Mouse (Mus musculus) liver, adult 2 months (tissue): ENCODE results near the gene Smc4.

Experiments
- CTCF ChIP-seq: fragments of 200-500 bp; IDR thresholded peaks from 2 replicates; pipeline ENCODE4 v1.5.1; 2011; ENCODE audit warnings: low read depth, low read length, control low read depth
- POLR2A ChIP-seq: fragments of 200-500 bp; IDR thresholded peaks from 2 replicates; pipeline ENCODE4 v1.6.1; 2011; ENCODE audit warnings: low read length, control low read depth; ENCODE audit not compliant: insufficient read depth; ENCODE audit errors: extremely low read depth

DNA sequence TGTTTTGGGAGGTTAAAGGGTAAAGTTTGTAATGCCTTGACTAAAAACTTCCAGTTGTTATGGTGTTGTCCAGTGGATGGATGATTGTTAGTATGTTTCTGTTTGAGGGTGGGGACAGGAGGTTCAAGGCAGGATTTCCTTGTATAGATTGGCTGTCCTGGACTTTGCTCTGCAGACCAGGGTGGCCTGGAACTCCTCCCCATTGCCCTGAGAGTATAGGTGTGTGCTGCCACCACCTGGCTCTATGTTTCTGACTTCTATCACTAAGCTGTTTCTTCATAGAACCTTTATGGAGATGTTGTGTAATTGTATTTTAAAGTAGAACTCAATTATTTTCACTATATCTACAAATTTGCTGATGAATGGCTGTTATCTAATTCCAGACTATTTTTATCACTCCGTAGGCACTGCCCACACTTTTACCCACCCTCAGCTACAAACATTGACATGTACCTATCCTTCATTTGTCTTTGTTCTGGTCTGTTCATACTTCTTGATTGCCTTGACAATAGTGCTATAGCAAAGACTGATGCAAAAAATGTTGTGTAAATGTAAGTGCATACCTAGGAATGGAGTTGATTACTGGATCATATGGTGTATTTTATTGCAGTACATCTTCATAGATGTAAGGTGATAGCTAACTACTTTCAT is 21.7 kb downstream of the Smc4 start:
- TF ChIP-seq CTCF (no peak), POLR2A (no peak)
